Mouse (Mus musculus): ENCODE measurements around the gene Pou5f1. TPM values are rescaled to one million over a fixed set of nuclear protein-coding genes. Genes with fewer than 3 reads are reported as not detected.

The Pou5f1 gene
- polyA plus RNA-seq, 1 experiment from 2014 or later = not detected

DNA sequence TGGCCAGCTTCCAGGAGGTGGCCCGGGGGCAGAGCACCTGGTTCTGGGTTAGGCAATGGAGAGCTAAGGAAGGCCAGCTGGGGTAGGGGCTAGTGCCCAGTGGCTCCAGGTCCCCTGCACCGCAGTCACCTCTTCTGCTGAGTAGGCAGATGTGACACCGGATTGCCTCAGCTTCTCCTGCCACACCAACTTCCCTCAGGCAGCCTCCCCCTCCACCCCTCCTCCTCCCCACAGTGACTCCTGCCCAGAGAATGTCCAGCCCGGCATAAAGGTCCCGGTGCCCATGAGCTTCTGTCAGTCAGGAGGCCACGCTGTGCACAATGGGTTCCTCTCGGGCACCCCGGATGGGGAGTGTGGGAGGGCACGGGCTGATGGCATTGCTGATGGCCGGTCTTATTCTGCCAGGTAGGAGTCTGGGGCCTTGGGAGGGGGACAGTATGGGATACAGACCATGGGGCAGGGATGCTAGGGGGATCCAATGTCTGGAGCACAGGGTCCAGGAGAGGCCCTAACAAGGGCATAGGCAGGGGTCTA lies 46.1 kb downstream of the Pou5f1 start, which contains the start of gene Cdsn:
Cdsn (plus strand) TSS at position 248 of the 534 bp plus-strand sequence.
- Histone ChIP-seq H3K4me1 (ENCODE audit: control insufficient read depth, insufficient read depth, low read length) (0 out of 2 replicates have a peak, but pooled peaks cover 4% of the 10 kb centered on the region), H3K4me3 (ENCODE audit: low read depth, low read length) (no peak within 1 kb of the TSS), H3K4me2 (ENCODE audit: low read length) (no peak within 1 kb of the TSS), H3K27me3 (ENCODE audit: control insufficient read depth, insufficient read depth, low read depth, low read length) (0 out of 2 replicates have a peak, but pooled peaks cover 2% of the 10 kb centered on the region), H3K27ac (ENCODE audit: low read length) (no peak within 1 kb of the TSS), H3K36me3 (ENCODE audit: control insufficient read depth, insufficient read depth, low read length) (no peaks in the 10 kb centered on the region), H3K9ac (ENCODE audit: low read depth, low read length) (no peak within 1 kb of the TSS), H3K9me3 (replicated peaks; ENCODE audit: control insufficient read depth, low read length, poor library complexity, severe bottlenecking) (no peaks in the 10 kb centered on the region)
- ATAC-seq = no peak
- 79% methylated on average over 10 of the region's 10 CpGs for WGBS

DNA sequence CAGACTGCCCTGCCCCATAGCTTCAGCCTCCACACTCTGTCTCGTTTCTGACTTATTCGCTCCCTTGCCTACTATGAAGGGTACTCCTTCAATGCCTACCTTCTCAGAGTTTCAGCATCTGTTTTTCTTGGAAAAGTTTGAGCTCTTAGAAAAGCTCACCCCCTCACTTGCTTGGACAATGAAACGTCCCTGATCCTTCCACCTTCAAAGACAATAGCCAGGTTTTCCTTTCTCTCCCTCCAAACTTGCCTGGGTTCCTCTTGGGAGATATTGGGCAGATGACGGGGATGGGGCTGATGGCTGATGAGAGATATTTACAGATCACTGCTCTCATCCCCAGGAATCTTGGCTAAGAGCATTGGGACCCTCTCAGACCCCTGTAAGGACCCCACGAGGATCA lies 48.5 kb downstream of the Pou5f1 start:
- H3K36me3 ChIP-seq (ENCODE audit: control insufficient read depth, insufficient read depth, low read length) = no peaks in the 10 kb centered on the region
- no peak for ATAC-seq

DNA sequence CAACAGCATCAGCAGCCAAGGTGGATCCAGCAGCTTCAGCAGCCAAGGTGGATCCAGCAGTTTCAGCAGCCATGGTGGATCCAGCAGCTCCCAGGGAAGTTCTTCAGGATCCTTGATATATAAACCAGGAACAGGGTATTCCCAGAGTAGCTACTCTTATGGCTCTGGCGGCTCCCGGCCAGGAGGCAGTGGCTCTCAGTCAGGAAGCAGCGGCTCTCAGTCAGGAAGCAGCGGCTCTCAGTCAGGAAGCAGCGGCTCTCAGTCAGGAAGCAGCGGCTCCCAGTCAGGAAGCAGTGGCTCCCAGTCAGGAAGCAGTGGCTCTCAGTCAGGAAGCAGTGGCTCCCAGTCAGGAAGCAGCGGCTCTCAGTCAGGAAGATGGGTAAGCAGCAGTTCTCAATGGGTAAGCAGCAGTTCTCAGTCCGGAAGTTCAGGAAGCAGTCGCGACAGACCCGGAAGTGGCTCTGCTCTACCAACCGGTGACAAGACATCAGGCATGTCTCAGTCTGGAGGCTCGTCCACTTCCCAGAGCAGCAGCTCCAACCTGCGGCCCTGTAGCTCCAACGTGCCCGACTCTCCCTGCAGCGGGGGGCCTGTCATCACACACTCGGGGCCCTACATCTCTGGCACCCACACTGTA lies 49.1 kb downstream of the Pou5f1 start:
- Histone ChIP-seq H3K4me3 (ENCODE audit: low read depth, low read length) (no peak overlapping the region), H3K27me3 (ENCODE audit: control insufficient read depth, insufficient read depth, low read depth, low read length) (0 out of 2 replicates have a peak, but pooled peaks cover 2% of the 10 kb centered on the region), H3K27ac (ENCODE audit: low read length) (no peak overlapping the region), H3K4me1 (ENCODE audit: control insufficient read depth, insufficient read depth, low read length) (no peaks in the 10 kb centered on the region), H3K9me3 (replicated peaks; ENCODE audit: control insufficient read depth, low read length, poor library complexity, severe bottlenecking) (no peaks in the 10 kb centered on the region), H3K4me2 (ENCODE audit: low read length) (no peak overlapping the region), H3K36me3 (ENCODE audit: control insufficient read depth, insufficient read depth, low read length) (no peaks in the 10 kb centered on the region), H3K9ac (ENCODE audit: low read depth, low read length) (no peak overlapping the region)
- ATAC-seq = no peak
- WGBS = 92% methylated on average over 18 of the region's 18 CpGs

More for the DNA sequence above, 48.5 kb downstream of the Pou5f1 start:
- H3K4me2 ChIP-seq (ENCODE audit: low read length) = no peak overlapping the region
- no peak overlapping the region for H3K27ac ChIP-seq (ENCODE audit: low read length)
- no peak overlapping the region for H3K4me3 ChIP-seq (ENCODE audit: low read depth, low read length)
- H3K4me1 ChIP-seq (ENCODE audit: control insufficient read depth, insufficient read depth, low read length) = 0 out of 2 replicates have a peak, but pooled peaks cover 2% of the 10 kb centered on the region
- no peak overlapping the region for H3K9ac ChIP-seq (ENCODE audit: low read depth, low read length)
- H3K27me3 ChIP-seq (ENCODE audit: control insufficient read depth, insufficient read depth, low read depth, low read length) = 0 out of 2 replicates have a peak, but pooled peaks cover 2% of the 10 kb centered on the region
- 82% methylated on average over 5 of the region's 5 CpGs for WGBS
- H3K9me3 ChIP-seq (replicated peaks; ENCODE audit: control insufficient read depth, low read length, poor library complexity, severe bottlenecking) = no peaks in the 10 kb centered on the region

DNA sequence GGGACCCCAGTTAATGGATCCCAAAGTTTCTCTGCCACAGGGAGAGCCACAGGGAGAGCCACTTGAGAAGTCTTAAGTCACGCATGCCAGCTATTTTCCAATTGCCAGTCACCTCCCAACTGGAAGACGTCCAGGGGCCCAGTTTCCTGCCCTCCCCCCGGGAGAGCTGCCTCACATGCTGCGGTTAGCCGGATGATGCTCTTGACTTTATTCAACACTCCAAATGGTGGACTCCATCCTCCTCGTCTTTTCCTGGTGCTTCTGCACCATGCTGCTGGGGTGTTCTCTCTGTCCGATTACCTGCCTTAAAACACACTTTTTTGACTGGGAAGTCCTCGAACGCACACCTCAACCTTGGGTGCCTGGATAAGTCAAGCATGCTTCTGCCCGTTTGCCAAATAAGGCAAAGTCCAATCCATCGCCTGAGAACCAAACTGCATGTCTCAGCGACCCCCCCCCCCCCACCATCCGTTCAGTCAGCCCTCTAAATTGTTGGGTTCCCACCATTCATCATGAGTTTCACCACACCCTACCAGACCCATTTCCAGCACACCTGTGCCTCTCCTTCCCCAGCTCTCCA lies 50.5 kb downstream of the Pou5f1 start:
- no peak overlapping the region for H3K4me2 ChIP-seq (ENCODE audit: low read length)
- no peaks in the 10 kb centered on the region for H3K36me3 ChIP-seq (ENCODE audit: control insufficient read depth, insufficient read depth, low read length)
- ATAC-seq = no peak
- H3K9ac ChIP-seq (ENCODE audit: low read depth, low read length) = no peak overlapping the region
- no peak overlapping the region for H3K4me3 ChIP-seq (ENCODE audit: low read depth, low read length)
- WGBS = 92% methylated on average over 13 of the region's 13 CpGs
- 0 out of 2 replicates have a peak, but pooled peaks cover 2% of the 10 kb centered on the region for H3K27me3 ChIP-seq (ENCODE audit: control insufficient read depth, insufficient read depth, low read depth, low read length)
- no peaks in the 10 kb centered on the region for H3K4me1 ChIP-seq (ENCODE audit: control insufficient read depth, insufficient read depth, low read length)
- no peak overlapping the region for H3K27ac ChIP-seq (ENCODE audit: low read length)
- H3K9me3 ChIP-seq (replicated peaks; ENCODE audit: control insufficient read depth, low read length, poor library complexity, severe bottlenecking) = no peaks in the 10 kb centered on the region

DNA sequence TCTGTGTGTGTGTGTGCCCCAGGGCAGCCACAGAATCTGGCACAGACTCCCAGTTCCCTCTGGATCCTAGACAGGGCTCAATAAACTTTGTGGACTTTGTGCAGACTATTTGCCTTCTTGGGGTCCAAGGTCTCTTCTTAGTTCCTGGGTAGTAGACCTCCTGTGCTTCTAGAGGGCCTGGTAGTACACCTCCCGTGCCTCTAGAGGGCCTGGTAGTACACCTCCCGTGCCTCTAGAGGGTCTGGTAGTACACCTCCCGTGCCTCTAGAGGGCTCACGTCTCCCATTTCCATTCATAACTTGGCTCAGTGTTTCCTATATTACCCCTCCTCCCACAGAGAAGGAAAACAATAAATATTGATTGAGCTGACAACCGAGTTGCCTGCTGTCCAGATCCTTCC lies 51.0 kb downstream of the Pou5f1 start:
- Histone ChIP-seq H3K4me2 (ENCODE audit: low read length) (no peak overlapping the region), H3K27ac (ENCODE audit: low read length) (no peak overlapping the region), H3K36me3 (ENCODE audit: control insufficient read depth, insufficient read depth, low read length) (no peaks in the 10 kb centered on the region), H3K9ac (ENCODE audit: low read depth, low read length) (no peak overlapping the region), H3K4me3 (ENCODE audit: low read depth, low read length) (no peak overlapping the region), H3K27me3 (ENCODE audit: control insufficient read depth, insufficient read depth, low read depth, low read length) (0 out of 2 replicates have a peak, but pooled peaks cover 2% of the 10 kb centered on the region), H3K9me3 (replicated peaks; ENCODE audit: control insufficient read depth, low read length, poor library complexity, severe bottlenecking) (no peaks in the 10 kb centered on the region), H3K4me1 (ENCODE audit: control insufficient read depth, insufficient read depth, low read length) (no peaks in the 10 kb centered on the region)
- WGBS = 27% methylated on average over 5 of the region's 5 CpGs
- no peak for ATAC-seq

DNA sequence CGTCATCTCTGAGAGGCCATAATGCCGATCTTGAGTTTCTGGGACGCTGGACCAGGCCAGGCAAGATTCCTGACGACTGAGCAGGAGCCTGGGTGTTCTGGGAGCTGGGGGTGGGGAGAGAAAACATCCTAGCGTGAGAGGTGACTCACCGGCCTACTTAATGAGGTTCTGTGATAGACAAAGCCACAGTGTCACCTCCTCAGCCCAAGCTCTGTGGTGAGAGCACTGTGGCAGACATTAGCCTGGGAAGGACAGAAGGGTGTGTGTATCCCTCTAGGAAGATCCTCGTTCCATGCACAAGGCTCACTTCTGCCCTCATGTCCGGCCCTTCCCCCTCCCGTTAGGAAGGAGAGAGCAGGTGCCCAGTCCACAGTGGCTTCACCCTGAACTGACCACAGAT lies 51.5 kb downstream of the Pou5f1 start:
- Histone ChIP-seq H3K27ac (ENCODE audit: low read length) (no peak overlapping the region), H3K36me3 (ENCODE audit: control insufficient read depth, insufficient read depth, low read length) (no peaks in the 10 kb centered on the region), H3K9ac (ENCODE audit: low read depth, low read length) (no peak overlapping the region), H3K4me2 (ENCODE audit: low read length) (no peak overlapping the region), H3K27me3 (ENCODE audit: control insufficient read depth, insufficient read depth, low read depth, low read length) (0 out of 2 replicates have a peak, but pooled peaks cover 2% of the 10 kb centered on the region), H3K4me3 (ENCODE audit: low read depth, low read length) (no peak overlapping the region), H3K4me1 (ENCODE audit: control insufficient read depth, insufficient read depth, low read length) (no peaks in the 10 kb centered on the region), H3K9me3 (replicated peaks; ENCODE audit: control insufficient read depth, low read length, poor library complexity, severe bottlenecking) (no peaks in the 10 kb centered on the region)
- WGBS = 86% methylated on average over 9 of the region's 9 CpGs
- ATAC-seq = no peak

DNA sequence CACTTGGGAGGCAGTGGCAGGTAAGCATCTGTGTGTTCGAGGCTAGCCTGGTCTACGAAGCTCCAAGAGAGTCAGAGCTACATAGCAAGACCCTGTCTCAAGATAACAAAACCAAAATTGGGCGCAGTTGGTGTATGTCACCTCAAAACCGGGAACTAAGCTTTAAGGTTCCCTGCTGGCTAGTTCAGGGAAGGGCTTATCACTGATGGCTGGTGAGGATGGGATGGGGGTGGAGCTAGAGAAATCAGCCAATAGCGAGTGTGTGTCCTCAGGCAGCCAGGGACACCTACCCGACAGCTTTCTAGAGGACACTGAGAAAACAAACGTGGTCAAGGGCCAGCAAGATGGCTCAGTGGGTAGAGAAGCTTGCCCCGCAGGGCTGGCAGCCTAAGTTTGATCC lies 52.4 kb downstream of the Pou5f1 start:
- H3K9ac ChIP-seq (ENCODE audit: low read depth, low read length) = no peak overlapping the region
- no peak overlapping the region for H3K27ac ChIP-seq (ENCODE audit: low read length)
- 0 out of 2 replicates have a peak, but pooled peaks cover 2% of the 10 kb centered on the region for H3K27me3 ChIP-seq (ENCODE audit: control insufficient read depth, insufficient read depth, low read depth, low read length)
- WGBS = 64% methylated on average over 8 of the region's 8 CpGs
- no peak for ATAC-seq
- H3K9me3 ChIP-seq (replicated peaks; ENCODE audit: control insufficient read depth, low read length, poor library complexity, severe bottlenecking) = no peaks in the 10 kb centered on the region
- H3K4me3 ChIP-seq (ENCODE audit: low read depth, low read length) = no peak overlapping the region
- no peak overlapping the region for H3K4me2 ChIP-seq (ENCODE audit: low read length)
- no peaks in the 10 kb centered on the region for H3K4me1 ChIP-seq (ENCODE audit: control insufficient read depth, insufficient read depth, low read length)
- no peaks in the 10 kb centered on the region for H3K36me3 ChIP-seq (ENCODE audit: control insufficient read depth, insufficient read depth, low read length)

Measured in midbrain, embryonic 16.5 days (tissue).